Mouse (Mus musculus) bone marrow, adult 2 months (tissue): Measurements from ENCODE around the gene Ankrd28.

Source experiments
- CTCF ChIP-seq: fragments of 200-500 bp; IDR thresholded peaks from 2 replicates; pipeline ENCODE4 v1.5.1; 2011; ENCODE audit warnings: low read length, control low read depth; ENCODE audit not compliant: control insufficient read depth, insufficient read depth
- POLR2A ChIP-seq: fragments of 200-500 bp; IDR thresholded peaks from 2 replicates; pipeline ENCODE4 v1.6.1; 2011; ENCODE audit warnings: low read depth, mild to moderate bottlenecking, control low read depth, low read length, borderline replicate concordance; ENCODE audit not compliant: control insufficient read depth

- TF ChIP-seq POLR2A, result no peak
- TF ChIP-seq CTCF, result no peak
Observed at GRCm38 (mm10) chr14:31664903-31665565, 165.4 kb downstream of the Ankrd28 start.
